In the genomic region with DNA sequence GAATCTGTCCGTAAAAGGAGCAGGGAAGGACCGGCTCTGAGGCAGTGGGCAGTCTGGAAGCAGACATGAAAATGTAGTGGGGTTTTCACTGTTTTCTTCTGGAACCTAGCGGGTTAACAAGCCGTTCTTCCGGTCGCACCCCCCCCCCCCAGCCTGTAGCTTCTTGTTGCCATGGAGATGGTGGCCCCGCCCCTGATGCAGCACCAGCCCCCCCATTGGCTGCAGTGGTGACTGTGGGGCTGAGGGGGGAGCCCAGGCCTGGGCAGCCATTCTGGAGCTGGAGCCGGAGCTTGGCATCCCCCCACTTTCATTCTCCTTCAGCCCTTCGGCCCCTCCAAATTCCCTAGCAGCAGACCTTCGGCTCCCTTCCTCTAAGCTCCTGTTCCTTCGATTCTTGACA, we compare ENCODE assay signal across 8 mouse cellular contexts. TPM values are rescaled to one million over a fixed set of nuclear protein-coding genes. Genes with fewer than 3 reads are reported as not detected.
A peak's percentile ranks its signal among the peaks of the same experiment; 100 is the strongest.
DNase-seq lines count a peak whose midpoint lies in the region; ATAC-seq and TF ChIP-seq lines count a peak whose summit lies in the region.

No protein-coding gene starts in this region.

- H3K4me1 ChIP-seq in erythroblast, embryonic 14.5 days (ENCODE audit: control insufficient read depth): peaks cover 90% of the 10 kb centered on the region
- peaks cover 85% of the 10 kb centered on the region for H3K4me1 ChIP-seq in heart, embryonic 13.5 days
- H3K4me1 ChIP-seq in kidney, embryonic 16.5 days (ENCODE audit: insufficient read depth, low read length): peaks cover 67% of the 10 kb centered on the region
- peaks cover 93% of the 10 kb centered on the region for H3K4me1 ChIP-seq in liver, embryonic 15.5 days (replicated peaks)
- peaks cover 50% of the 10 kb centered on the region for H3K4me1 ChIP-seq in neural tube, embryonic 11.5 days (ENCODE audit: control insufficient read depth, insufficient read depth, low read length)
- H3K4me1 ChIP-seq in stomach, postnatal 0 days (replicated peaks; ENCODE audit: control insufficient read depth, insufficient read depth): peaks cover 4% of the 10 kb centered on the region

- 1% methylated on average over 11 of the region's 11 CpGs for WGBS in heart, embryonic 13.5 days
- 0% methylated on average over 10 of the region's 11 CpGs for WGBS in kidney, embryonic 16.5 days
- WGBS in liver, embryonic 15.5 days (ENCODE audit: insufficient replicate concordance): 4% methylated on average over 11 of the region's 11 CpGs
- WGBS in neural tube, embryonic 11.5 days: under 1% methylated on average over 10 of the region's 11 CpGs
- 2% methylated on average over 8 of the region's 11 CpGs for WGBS in stomach, postnatal 0 days

- peak; percentile 87 for DNase-seq in embryo, embryonic 9.5 days (ENCODE audit: extremely low spot score)
- DNase-seq in neural tube, embryonic 11.5 days (ENCODE audit: low spot score): peak; percentile 89
- peak; percentile 78 for DNase-seq in stomach, postnatal 0 days (ENCODE audit: low spot score)

- H3K9me3 ChIP-seq in erythroblast, embryonic 14.5 days (ENCODE audit: control insufficient read depth, low read length): no peaks in the 10 kb centered on the region
- H3K9me3 ChIP-seq in heart, embryonic 13.5 days: no peaks in the 10 kb centered on the region
- no peaks in the 10 kb centered on the region for H3K9me3 ChIP-seq in kidney, embryonic 16.5 days (ENCODE audit: low read length)
- H3K9me3 ChIP-seq in liver, embryonic 15.5 days (replicated peaks): no peaks in the 10 kb centered on the region
- H3K9me3 ChIP-seq in neural tube, embryonic 11.5 days (ENCODE audit: control insufficient read depth, low read length): no peaks in the 10 kb centered on the region
- H3K9me3 ChIP-seq in stomach, postnatal 0 days (ENCODE audit: control insufficient read depth, low read length): no peaks in the 10 kb centered on the region

- peak overlapping the region; percentile 51 for H3K4me3 ChIP-seq in erythroblast, embryonic 14.5 days (replicated peaks)
- H3K4me3 ChIP-seq in heart, embryonic 13.5 days: peak overlapping the region; percentile 48
- peak overlapping the region; percentile 42 for H3K4me3 ChIP-seq in kidney, embryonic 16.5 days (ENCODE audit: low read length)
- H3K4me3 ChIP-seq in liver, embryonic 15.5 days (replicated peaks): peak overlapping the region; percentile 36
- peak overlapping the region; percentile 32 for H3K4me3 ChIP-seq in neural tube, embryonic 11.5 days (ENCODE audit: low read depth, low read length)
- peak overlapping the region; percentile 26 for H3K4me3 ChIP-seq in stomach, postnatal 0 days (ENCODE audit: low read depth, low read length)

- H3K27ac ChIP-seq in heart, embryonic 13.5 days (replicated peaks): peak overlapping the region; percentile 95
- peak overlapping the region; percentile 32; the same call in 1 of the 2 replicates for H3K27ac ChIP-seq in kidney, embryonic 16.5 days (ENCODE audit: low read length)
- no peak overlapping the region for H3K27ac ChIP-seq in liver, embryonic 15.5 days (replicated peaks)
- no peak overlapping the region for H3K27ac ChIP-seq in neural tube, embryonic 11.5 days (ENCODE audit: low read depth, low read length)
- no peak overlapping the region for H3K27ac ChIP-seq in stomach, postnatal 0 days (replicated peaks)

- H3K4me2 ChIP-seq in heart, embryonic 13.5 days: peak overlapping the region; percentile 64
- H3K4me2 ChIP-seq in kidney, embryonic 16.5 days (replicated peaks; ENCODE audit: low read depth, low read length): peak overlapping the region; percentile 64
- peak overlapping the region; percentile 65 for H3K4me2 ChIP-seq in liver, embryonic 15.5 days
- peak overlapping the region; percentile 75 for H3K4me2 ChIP-seq in neural tube, embryonic 11.5 days (ENCODE audit: low read depth)
- peak overlapping the region; percentile 49 for H3K4me2 ChIP-seq in stomach, postnatal 0 days (replicated peaks; ENCODE audit: low read depth)

- peaks cover 54% of the 10 kb centered on the region for H3K27me3 ChIP-seq in erythroblast, embryonic 14.5 days (ENCODE audit: control insufficient read depth)
- H3K27me3 ChIP-seq in heart, embryonic 13.5 days (replicated peaks): no peaks in the 10 kb centered on the region; the same call in 1 of the 2 replicates
- no peaks in the 10 kb centered on the region for H3K27me3 ChIP-seq in kidney, embryonic 16.5 days (ENCODE audit: insufficient read depth, low read length)
- peaks cover 50% of the 10 kb centered on the region for H3K27me3 ChIP-seq in liver, embryonic 15.5 days
- H3K27me3 ChIP-seq in neural tube, embryonic 11.5 days (ENCODE audit: control insufficient read depth, insufficient read depth, low read length): no peaks in the 10 kb centered on the region
- no peaks in the 10 kb centered on the region for H3K27me3 ChIP-seq in stomach, postnatal 0 days (ENCODE audit: control insufficient read depth, insufficient read depth, low read length)

- peaks cover 11% of the 10 kb centered on the region for H3K36me3 ChIP-seq in erythroblast, embryonic 14.5 days (ENCODE audit: control insufficient read depth)
- H3K36me3 ChIP-seq in heart, embryonic 13.5 days: peaks cover 16% of the 10 kb centered on the region
- H3K36me3 ChIP-seq in kidney, embryonic 16.5 days (ENCODE audit: insufficient read depth, low read length): 0 out of 2 replicates have a peak, but pooled peaks cover 12% of the 10 kb centered on the region
- no peaks in the 10 kb centered on the region for H3K36me3 ChIP-seq in liver, embryonic 15.5 days (replicated peaks)
- 0 out of 2 replicates have a peak, but pooled peaks cover 4% of the 10 kb centered on the region for H3K36me3 ChIP-seq in neural tube, embryonic 11.5 days (ENCODE audit: control insufficient read depth, insufficient read depth, low read length)
- H3K36me3 ChIP-seq in stomach, postnatal 0 days (ENCODE audit: control insufficient read depth, insufficient read depth, low read length): no peaks in the 10 kb centered on the region

- no peak for TF ChIP-seq EP300 in stomach, postnatal 0 days (optimal IDR thresholded peaks at IDR 0.05)

- no peak for TF ChIP-seq CTCF in stomach, postnatal 0 days (IDR thresholded peaks at IDR 0.05; ENCODE audit: low read depth)

- peak overlapping the region; percentile 79 for H3K9ac ChIP-seq in heart, embryonic 13.5 days
- peak overlapping the region; percentile 54 for H3K9ac ChIP-seq in kidney, embryonic 16.5 days (replicated peaks; ENCODE audit: low read length)
- H3K9ac ChIP-seq in liver, embryonic 15.5 days: peak overlapping the region; percentile 43; the same call in 1 of the 2 replicates
- peak overlapping the region; percentile 56 for H3K9ac ChIP-seq in neural tube, embryonic 11.5 days (ENCODE audit: low read length)
- H3K9ac ChIP-seq in stomach, postnatal 0 days (ENCODE audit: low read length): peak overlapping the region; percentile 43

- ATAC-seq in erythroblast, adult 5-6 weeks (replicated peaks; ENCODE audit: low FRiP score, poor library complexity, severe bottlenecking): no peak
- ATAC-seq in heart, embryonic 13.5 days (ENCODE audit: extremely low read depth, insufficient number of reproducible peaks, low FRiP score, low TSS enrichment): no peak
- peak; percentile 28; the same call in 1 of the 2 replicates for ATAC-seq in kidney, embryonic 16.5 days (ENCODE audit: low FRiP score, low TSS enrichment)
- no peak for ATAC-seq in liver, embryonic 15.5 days (ENCODE audit: insufficient read depth)
- peak; percentile 78 for ATAC-seq in neural tube, embryonic 11.5 days (ENCODE audit: insufficient read depth, low FRiP score, low TSS enrichment)
- ATAC-seq in stomach, postnatal 0 days (ENCODE audit: low FRiP score, low TSS enrichment): peak; percentile 39; the same call in 1 of the 2 replicates

RNA-seq across cellular contexts. Expression of gene Syngap1, which starts 10.4 kb away (rescaled TPM):
- 0.78 and 0.86 TPM in 2 replicates for polyA plus RNA-seq in erythroblast, embryonic 14.5 days (2012)
- 0.42 and 2.5 TPM in 2 replicates for total RNA-seq in erythroblast, adult 5-6 weeks (2015; ENCODE audit: low replicate concordance)
- total RNA-seq in erythroblast, adult 5-6 weeks (2017; ENCODE audit: low replicate concordance): 0.60 and 5.3 TPM in 2 replicates
- 1.3 and 2.0 TPM in 2 replicates for polyA plus RNA-seq in heart, embryonic 13.5 days (2015; fragmentation: Nextera tagmentation; extraction: Ambion mirVana)
- polyA plus RNA-seq in kidney, embryonic 16.5 days (2015; fragmentation: Nextera tagmentation; extraction: Ambion mirVana): 1.1 and 2.2 TPM in 2 replicates
- polyA plus RNA-seq in liver, embryonic 15.5 days (2015; fragmentation: Nextera tagmentation; extraction: Ambion mirVana): 0.21 and 0.28 TPM in 2 replicates
- 2.6 and 2.8 TPM in 2 replicates for polyA plus RNA-seq in neural tube, embryonic 11.5 days (2014; fragmentation: Nextera tagmentation; extraction: Ambion mirVana)
- polyA plus RNA-seq in stomach, postnatal 0 days (2015; fragmentation: Nextera tagmentation; extraction: Ambion mirVana): 0.61 and 0.70 TPM in 2 replicates

RNA-seq across cellular contexts. Expression of gene Cuta, which starts 12.0 kb away (rescaled TPM):
- polyA plus RNA-seq in erythroblast, embryonic 14.5 days (2012): 19.6 and 19.8 TPM in 2 replicates
- total RNA-seq in erythroblast, adult 5-6 weeks (2015; ENCODE audit: low replicate concordance): 33.6 and 59.6 TPM in 2 replicates
- total RNA-seq in erythroblast, adult 5-6 weeks (2017; ENCODE audit: low replicate concordance): 10.2 and 14.4 TPM in 2 replicates
- 152 and 169 TPM in 2 replicates for polyA plus RNA-seq in heart, embryonic 13.5 days (2015; fragmentation: Nextera tagmentation; extraction: Ambion mirVana)
- polyA plus RNA-seq in kidney, embryonic 16.5 days (2015; fragmentation: Nextera tagmentation; extraction: Ambion mirVana): 187 and 203 TPM in 2 replicates
- 85.9 and 86.7 TPM in 2 replicates for polyA plus RNA-seq in liver, embryonic 15.5 days (2015; fragmentation: Nextera tagmentation; extraction: Ambion mirVana)
- 136 and 138 TPM in 2 replicates for polyA plus RNA-seq in neural tube, embryonic 11.5 days (2014; fragmentation: Nextera tagmentation; extraction: Ambion mirVana)
- 157 and 163 TPM in 2 replicates for polyA plus RNA-seq in stomach, postnatal 0 days (2015; fragmentation: Nextera tagmentation; extraction: Ambion mirVana)

RNA-seq across cellular contexts. Expression of gene Phf1, which starts 18.6 kb away (rescaled TPM):
- polyA plus RNA-seq in erythroblast, embryonic 14.5 days (2012): 5.0 and 6.2 TPM in 2 replicates
- total RNA-seq in erythroblast, adult 5-6 weeks (2015; ENCODE audit: low replicate concordance): 4.0 TPM in 2 replicates
- total RNA-seq in erythroblast, adult 5-6 weeks (2017; ENCODE audit: low replicate concordance): 2.5 and 4.1 TPM in 2 replicates
- 8.4 and 9.2 TPM in 2 replicates for polyA plus RNA-seq in heart, embryonic 13.5 days (2015; fragmentation: Nextera tagmentation; extraction: Ambion mirVana)
- polyA plus RNA-seq in kidney, embryonic 16.5 days (2015; fragmentation: Nextera tagmentation; extraction: Ambion mirVana): 9.3 and 9.4 TPM in 2 replicates
- polyA plus RNA-seq in liver, embryonic 15.5 days (2015; fragmentation: Nextera tagmentation; extraction: Ambion mirVana): 1.8 and 2.6 TPM in 2 replicates
- 5.8 and 6.4 TPM in 2 replicates for polyA plus RNA-seq in neural tube, embryonic 11.5 days (2014; fragmentation: Nextera tagmentation; extraction: Ambion mirVana)
- 4.7 and 5.8 TPM in 2 replicates for polyA plus RNA-seq in stomach, postnatal 0 days (2015; fragmentation: Nextera tagmentation; extraction: Ambion mirVana)

RNA-seq across cellular contexts. Expression of gene Zbtb9, which starts 21.6 kb away (rescaled TPM):
- 0.12 and 0.13 TPM in 2 replicates for polyA plus RNA-seq in erythroblast, embryonic 14.5 days (2012)
- total RNA-seq in erythroblast, adult 5-6 weeks (2015; ENCODE audit: low replicate concordance): 1.3 TPM in 1 of 2 replicates, not detected in the other
- total RNA-seq in erythroblast, adult 5-6 weeks (2017; ENCODE audit: low replicate concordance): 5.3 and 6.0 TPM in 2 replicates
- polyA plus RNA-seq in heart, embryonic 13.5 days (2015; fragmentation: Nextera tagmentation; extraction: Ambion mirVana): 9.1 and 9.8 TPM in 2 replicates
- polyA plus RNA-seq in kidney, embryonic 16.5 days (2015; fragmentation: Nextera tagmentation; extraction: Ambion mirVana): 19.9 and 20.1 TPM in 2 replicates
- polyA plus RNA-seq in liver, embryonic 15.5 days (2015; fragmentation: Nextera tagmentation; extraction: Ambion mirVana): 5.0 and 5.8 TPM in 2 replicates
- 13.5 and 14.1 TPM in 2 replicates for polyA plus RNA-seq in neural tube, embryonic 11.5 days (2014; fragmentation: Nextera tagmentation; extraction: Ambion mirVana)
- polyA plus RNA-seq in stomach, postnatal 0 days (2015; fragmentation: Nextera tagmentation; extraction: Ambion mirVana): 6.9 and 7.8 TPM in 2 replicates

RNA-seq across cellular contexts. Expression of gene Kifc5b, which starts 34.5 kb away (rescaled TPM):
- polyA plus RNA-seq in erythroblast, embryonic 14.5 days (2012): 8.1 and 9.2 TPM in 2 replicates
- 3.3 and 5.6 TPM in 2 replicates for total RNA-seq in erythroblast, adult 5-6 weeks (2015; ENCODE audit: low replicate concordance)
- 18.9 and 30.1 TPM in 2 replicates for total RNA-seq in erythroblast, adult 5-6 weeks (2017; ENCODE audit: low replicate concordance)
- 6.3 and 7.0 TPM in 2 replicates for polyA plus RNA-seq in heart, embryonic 13.5 days (2015; fragmentation: Nextera tagmentation; extraction: Ambion mirVana)
- polyA plus RNA-seq in kidney, embryonic 16.5 days (2015; fragmentation: Nextera tagmentation; extraction: Ambion mirVana): 8.2 and 10.8 TPM in 2 replicates
- polyA plus RNA-seq in liver, embryonic 15.5 days (2015; fragmentation: Nextera tagmentation; extraction: Ambion mirVana): 5.2 and 5.9 TPM in 2 replicates
- 5.6 and 5.8 TPM in 2 replicates for polyA plus RNA-seq in neural tube, embryonic 11.5 days (2014; fragmentation: Nextera tagmentation; extraction: Ambion mirVana)
- 1.5 and 1.6 TPM in 2 replicates for polyA plus RNA-seq in stomach, postnatal 0 days (2015; fragmentation: Nextera tagmentation; extraction: Ambion mirVana)

Comparison
In these comparisons a context has a peak if more than half of its experiments do, and no peak if none do; other contexts are left out.
1. ATAC-seq: peak in kidney, embryonic 16.5 days (single experiment), neural tube, embryonic 11.5 days (single experiment) and stomach, postnatal 0 days (single experiment); none in erythroblast, adult 5-6 weeks (single experiment), heart, embryonic 13.5 days (single experiment) and liver, embryonic 15.5 days (single experiment).
2. H3K27ac ChIP-seq: peak in heart, embryonic 13.5 days (single experiment) and kidney, embryonic 16.5 days (single experiment); none in liver, embryonic 15.5 days (single experiment), neural tube, embryonic 11.5 days (single experiment) and stomach, postnatal 0 days (single experiment).
3. Peak in every context shown above with its lines, with median percentiles within 50 percentile points of each other: H3K4me3 ChIP-seq, DNase-seq, H3K4me2 ChIP-seq and H3K9ac ChIP-seq.